Mouse (Mus musculus): ENCODE measurements around the gene Akap6. TPM values are rescaled to one million over a fixed set of nuclear protein-coding genes. Genes with fewer than 3 reads are reported as not detected.

Gene Akap6
- polyA plus RNA-seq, 1 experiment from 2014 or later: 9.7 TPM

DNA sequence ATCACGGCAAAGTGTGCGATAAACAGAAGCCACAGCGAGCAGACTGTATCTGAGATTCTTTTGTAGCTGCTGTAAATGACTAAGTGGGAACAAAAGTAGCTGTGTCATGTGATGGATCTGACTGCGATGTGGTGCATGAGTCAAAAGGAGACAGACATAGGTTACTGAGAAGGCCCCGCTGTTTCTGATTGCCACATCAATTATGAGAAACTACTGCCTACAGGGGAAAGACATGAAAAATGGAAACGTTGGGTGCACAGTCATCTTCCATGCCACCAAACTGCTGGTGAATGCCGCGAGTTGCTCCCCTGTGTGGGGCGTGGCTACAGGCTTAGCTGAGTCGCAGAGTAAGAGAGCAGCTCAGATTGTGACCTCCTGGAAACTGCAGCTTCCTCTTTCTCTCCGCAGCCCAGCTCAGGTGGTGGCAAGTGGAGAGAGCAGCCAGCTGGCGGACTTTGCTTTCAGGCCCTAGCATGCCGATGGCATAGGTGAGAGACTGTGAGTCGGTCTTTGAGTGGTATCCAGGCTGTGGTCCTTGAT, 83.8 kb downstream of the Akap6 start:
- H3K9ac ChIP-seq: 0 out of 2 replicates have a peak overlapping the region, but pooled peaks have one; percentile 4
- no peaks in the 10 kb centered on the region for H3K27me3 ChIP-seq (replicated peaks)
- ATAC-seq (ENCODE audit: insufficient number of reproducible peaks, low FRiP score): 0 out of 2 replicates have a peak, but pooled peaks have one; percentile 64
- no peaks in the 10 kb centered on the region for H3K9me3 ChIP-seq (replicated peaks)
- peaks cover 8% of the 10 kb centered on the region for H3K4me1 ChIP-seq (replicated peaks)
- WGBS: 8% methylated on average over 14 of the region's 14 CpGs
- peak overlapping the region; percentile 64 for H3K4me2 ChIP-seq
- peak overlapping the region; percentile 28 for H3K4me3 ChIP-seq
- H3K27ac ChIP-seq (ENCODE audit: poor library complexity, severe bottlenecking): peak overlapping the region; percentile 15; the same call in 1 of the 2 replicates
- no peaks in the 10 kb centered on the region for H3K36me3 ChIP-seq

DNA sequence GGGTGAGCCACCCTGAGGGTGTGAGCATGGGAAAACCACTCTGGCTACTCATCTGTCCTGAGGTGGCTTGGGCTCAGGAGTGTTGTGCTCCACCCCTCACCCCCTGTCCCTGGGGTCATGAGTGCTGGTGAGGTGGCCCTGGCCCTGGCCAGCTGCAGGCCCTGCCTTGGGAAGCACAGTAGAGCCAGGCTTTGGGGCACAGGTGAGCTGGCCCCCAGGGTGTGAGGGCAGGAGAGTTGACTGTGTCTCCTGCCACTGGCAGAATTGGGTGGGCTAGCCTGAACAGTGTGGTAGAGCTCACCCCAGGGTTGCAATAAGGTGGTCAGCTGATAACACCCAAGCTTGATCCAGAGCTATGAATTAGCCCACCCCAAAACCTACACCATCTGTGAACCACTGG, 86.0 kb downstream of the Akap6 start:
- no peak overlapping the region for H3K27ac ChIP-seq (ENCODE audit: poor library complexity, severe bottlenecking)
- peaks cover 11% of the 10 kb centered on the region for H3K4me1 ChIP-seq (replicated peaks)
- no peaks in the 10 kb centered on the region for H3K36me3 ChIP-seq
- ATAC-seq (ENCODE audit: insufficient number of reproducible peaks, low FRiP score): no peak
- H3K4me2 ChIP-seq: no peak overlapping the region
- H3K4me3 ChIP-seq: no peak overlapping the region
- no peaks in the 10 kb centered on the region for H3K9me3 ChIP-seq (replicated peaks)
- H3K9ac ChIP-seq: no peak overlapping the region
- H3K27me3 ChIP-seq (replicated peaks): no peaks in the 10 kb centered on the region

DNA sequence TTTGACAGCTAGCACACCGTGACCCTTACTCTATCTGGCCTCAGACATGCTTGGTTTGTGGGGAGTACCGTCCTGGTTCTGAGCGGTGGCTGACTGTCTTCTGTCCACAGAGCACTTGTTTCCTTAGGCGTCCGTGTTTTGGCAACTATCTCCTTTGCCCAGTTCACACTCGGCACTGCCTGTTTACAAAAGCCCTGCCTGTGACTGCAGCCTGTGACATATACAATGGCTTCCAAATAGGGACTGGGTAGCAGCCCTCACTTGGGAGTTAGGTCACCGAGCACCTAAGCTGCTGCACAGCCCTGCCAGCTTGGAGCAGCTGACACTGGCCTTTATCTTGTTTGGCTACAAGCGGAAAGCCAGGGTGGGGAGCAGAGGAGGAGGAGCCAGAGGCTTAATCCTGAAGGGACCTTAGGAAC, 91.2 kb downstream of the Akap6 start:
- no peaks in the 10 kb centered on the region for H3K36me3 ChIP-seq
- peak overlapping the region; percentile 14; the same call in 1 of the 2 replicates for H3K4me3 ChIP-seq
- peak; percentile 72; the same call in 1 of the 2 replicates for ATAC-seq (ENCODE audit: insufficient number of reproducible peaks, low FRiP score)
- H3K27me3 ChIP-seq (replicated peaks): no peaks in the 10 kb centered on the region
- WGBS: 4% methylated on average over 8 of the region's 8 CpGs
- H3K9me3 ChIP-seq (replicated peaks): no peaks in the 10 kb centered on the region
- H3K9ac ChIP-seq: no peak overlapping the region
- H3K4me2 ChIP-seq: peak overlapping the region; percentile 59
- peaks cover 24% of the 10 kb centered on the region for H3K4me1 ChIP-seq (replicated peaks)
- H3K27ac ChIP-seq (ENCODE audit: poor library complexity, severe bottlenecking): no peak overlapping the region

DNA sequence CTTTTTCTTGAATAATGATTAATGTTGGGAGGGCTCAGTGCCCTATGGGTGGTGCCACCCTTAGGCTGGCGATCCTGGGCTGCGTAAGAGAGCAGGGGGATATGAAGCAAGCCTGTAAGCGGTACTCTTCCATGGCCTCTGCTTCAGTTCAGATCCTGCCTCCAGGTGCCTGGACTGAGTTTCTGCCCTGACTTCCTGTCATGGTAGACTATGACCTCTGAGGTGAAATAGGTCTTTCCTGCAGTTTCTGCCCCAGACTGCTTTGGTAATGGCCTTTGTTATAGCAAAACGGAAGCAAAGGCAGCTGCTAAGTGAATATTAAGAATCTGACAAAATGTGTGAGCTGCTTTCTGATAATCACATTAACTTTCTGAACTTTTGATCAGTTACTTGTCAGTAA, 94.9 kb downstream of the Akap6 start:
- WGBS: 85% methylated on average over 4 of the region's 4 CpGs
- no peak overlapping the region for H3K4me3 ChIP-seq
- no peaks in the 10 kb centered on the region for H3K9me3 ChIP-seq (replicated peaks)
- ATAC-seq (ENCODE audit: insufficient number of reproducible peaks, low FRiP score): no peak
- no peak overlapping the region for H3K4me2 ChIP-seq
- no peak overlapping the region for H3K27ac ChIP-seq (ENCODE audit: poor library complexity, severe bottlenecking)
- H3K4me1 ChIP-seq (replicated peaks): peaks cover 32% of the 10 kb centered on the region
- no peaks in the 10 kb centered on the region for H3K27me3 ChIP-seq (replicated peaks)
- H3K36me3 ChIP-seq: no peaks in the 10 kb centered on the region
- H3K9ac ChIP-seq: no peak overlapping the region

DNA sequence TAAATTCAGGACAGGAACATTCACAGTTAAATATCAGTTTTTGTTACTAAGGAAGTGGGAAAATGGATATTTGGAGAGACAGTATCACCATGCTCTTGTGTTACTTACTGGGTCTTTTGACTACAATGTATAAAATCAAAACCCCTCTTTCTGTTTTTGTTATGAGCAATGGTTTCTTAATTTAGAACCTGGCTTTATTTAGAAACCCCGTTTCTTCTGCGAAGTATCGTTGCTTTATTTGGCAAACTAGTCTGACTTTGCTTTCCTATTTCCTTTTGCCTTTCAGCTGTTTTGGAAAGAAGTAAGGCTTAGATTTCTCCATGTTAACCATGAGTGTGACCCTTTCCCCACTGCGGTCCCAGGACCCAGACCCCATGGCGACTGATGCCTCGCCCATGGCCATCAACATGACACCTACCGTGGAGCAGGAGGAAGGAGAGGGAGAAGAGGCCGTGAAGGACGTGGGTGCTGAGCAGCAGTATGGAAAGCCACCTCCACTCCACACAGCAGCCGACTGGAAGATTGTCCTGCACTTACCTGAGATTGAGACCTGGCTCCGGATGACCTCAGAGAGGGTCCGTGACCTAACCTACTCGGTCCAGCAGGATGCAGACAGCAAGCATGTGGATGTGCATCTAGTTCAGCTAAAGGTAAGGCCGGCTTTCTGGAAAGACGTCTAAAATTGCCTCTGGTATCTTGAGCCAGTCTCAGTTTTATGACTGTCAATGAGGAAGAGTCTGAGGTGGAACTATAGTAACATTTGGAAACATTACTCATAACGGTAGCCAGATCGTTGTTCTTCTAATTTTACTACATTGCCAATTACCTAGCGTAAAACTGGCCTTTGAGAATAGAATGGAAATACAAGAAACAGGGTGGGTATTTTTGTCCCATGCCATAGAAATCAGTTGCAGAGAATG, 96.6 kb downstream of the Akap6 start:
- no peaks in the 10 kb centered on the region for H3K27me3 ChIP-seq (replicated peaks)
- H3K4me2 ChIP-seq: no peak overlapping the region
- H3K27ac ChIP-seq (ENCODE audit: poor library complexity, severe bottlenecking): no peak overlapping the region

DNA sequence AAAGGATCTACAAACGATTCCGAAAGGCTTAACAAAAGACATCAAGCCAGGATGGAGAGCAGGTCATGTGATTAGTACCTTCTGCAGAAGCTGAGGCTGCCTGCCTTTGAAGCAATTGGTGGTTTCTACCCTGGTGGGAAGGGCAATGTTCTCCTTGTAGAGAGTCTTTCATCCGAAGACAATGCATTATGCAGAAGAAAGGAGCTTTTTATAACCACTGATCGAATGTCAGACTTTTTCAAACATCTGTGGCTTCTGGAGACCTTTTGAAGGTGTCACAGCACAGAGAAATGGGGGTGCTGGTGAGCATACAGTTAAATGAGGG, 97.2 kb downstream of the Akap6 start:
- Histone ChIP-seq H3K27ac (ENCODE audit: poor library complexity, severe bottlenecking) (no peak overlapping the region), H3K4me1 (replicated peaks) (peaks cover 31% of the 10 kb centered on the region), H3K36me3 (no peaks in the 10 kb centered on the region), H3K27me3 (replicated peaks) (no peaks in the 10 kb centered on the region), H3K4me3 (no peak overlapping the region), H3K9ac (no peak overlapping the region), H3K9me3 (replicated peaks) (no peaks in the 10 kb centered on the region), H3K4me2 (no peak overlapping the region)
- ATAC-seq (ENCODE audit: insufficient number of reproducible peaks, low FRiP score): no peak
- 73% methylated on average over 4 of the region's 4 CpGs for WGBS

More for the DNA sequence above, 96.6 kb downstream of the Akap6 start:
- Histone ChIP-seq H3K9ac (0 out of 2 replicates have a peak overlapping the region, but pooled peaks have one; percentile 30), H3K9me3 (replicated peaks) (no peaks in the 10 kb centered on the region), H3K4me3 (no peak overlapping the region), H3K4me1 (replicated peaks) (peaks cover 37% of the 10 kb centered on the region), H3K36me3 (no peaks in the 10 kb centered on the region)
- 81% methylated on average over 18 of the region's 18 CpGs for WGBS
- ATAC-seq (ENCODE audit: insufficient number of reproducible peaks, low FRiP score): no peak

DNA sequence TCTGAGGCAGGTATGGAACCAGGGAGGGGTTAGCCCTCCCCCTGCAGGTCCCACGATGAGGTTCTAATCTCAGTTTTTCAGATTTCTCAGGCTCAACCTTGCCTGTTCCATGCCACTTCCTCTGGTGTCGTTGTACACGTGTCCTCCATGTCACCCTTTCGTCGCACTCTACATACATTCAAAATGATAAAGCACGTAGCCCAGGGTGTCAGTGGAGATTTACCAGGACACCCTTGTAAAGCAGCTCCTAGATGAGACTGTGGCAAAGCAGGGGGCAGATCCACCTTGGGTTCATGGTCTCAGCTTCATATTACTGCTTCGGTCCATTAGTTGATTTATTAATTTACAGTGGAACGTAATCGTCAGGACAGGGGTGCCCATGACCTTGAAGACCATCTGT, 100.5 kb downstream of the Akap6 start:
- Histone ChIP-seq H3K9ac (no peak overlapping the region), H3K4me3 (no peak overlapping the region), H3K4me1 (replicated peaks) (peaks cover 22% of the 10 kb centered on the region), H3K27ac (ENCODE audit: poor library complexity, severe bottlenecking) (peak overlapping the region; percentile 32), H3K9me3 (replicated peaks) (no peaks in the 10 kb centered on the region), H3K27me3 (replicated peaks) (no peaks in the 10 kb centered on the region), H3K36me3 (no peaks in the 10 kb centered on the region), H3K4me2 (peak overlapping the region; percentile 47)
- peak; percentile 61; the same call in 1 of the 2 replicates for ATAC-seq (ENCODE audit: insufficient number of reproducible peaks, low FRiP score)
- 42% methylated on average over 9 of the region's 9 CpGs for WGBS

DNA sequence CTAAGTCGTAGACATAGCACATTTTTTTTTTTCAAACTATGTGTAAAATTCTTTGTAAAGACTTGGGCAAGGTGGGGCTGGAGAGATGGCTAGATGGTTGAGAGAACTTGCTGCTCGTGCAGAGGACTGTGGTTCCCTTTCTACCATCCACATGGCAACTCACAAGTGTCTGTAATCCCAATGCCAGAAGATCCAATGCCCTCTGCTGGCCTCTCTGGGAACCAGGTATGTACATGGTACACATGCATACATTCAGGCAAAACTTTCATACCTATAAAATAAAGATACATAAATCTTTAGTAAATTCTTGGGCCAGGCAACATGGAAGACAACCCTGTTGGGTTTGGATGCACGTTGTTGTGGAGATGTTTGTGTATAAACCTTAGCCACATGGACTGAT, 107.1 kb downstream of the Akap6 start:
- no peak for ATAC-seq (ENCODE audit: insufficient number of reproducible peaks, low FRiP score)
- Histone ChIP-seq H3K27ac (ENCODE audit: poor library complexity, severe bottlenecking) (no peak overlapping the region), H3K27me3 (replicated peaks) (no peaks in the 10 kb centered on the region), H3K9ac (no peak overlapping the region), H3K36me3 (no peaks in the 10 kb centered on the region), H3K4me1 (replicated peaks) (no peaks in the 10 kb centered on the region), H3K9me3 (replicated peaks) (0 out of 2 replicates have a peak, but pooled peaks cover 3% of the 10 kb centered on the region), H3K4me3 (no peak overlapping the region), H3K4me2 (no peak overlapping the region)
- 74% methylated on average over 3 of the region's 3 CpGs for WGBS

DNA sequence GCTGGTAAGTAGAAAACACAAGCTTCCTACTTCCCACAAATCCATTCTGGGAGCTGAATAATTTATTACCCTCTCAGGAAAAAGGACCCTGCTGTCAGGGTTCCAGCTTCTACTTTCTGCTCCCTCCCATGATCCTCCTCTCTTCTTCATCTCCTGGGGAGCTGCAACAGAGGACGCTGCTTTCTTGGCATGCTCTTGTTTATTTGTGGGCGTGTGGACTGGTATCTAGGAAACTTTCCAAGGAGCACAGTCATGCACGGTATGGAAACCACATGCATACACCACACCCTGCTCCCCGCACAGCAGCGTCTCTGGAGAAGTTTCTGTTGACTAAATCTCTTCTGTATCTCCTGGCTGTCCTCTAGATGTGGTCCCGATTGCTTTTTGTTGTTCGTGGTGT, 119.4 kb downstream of the Akap6 start:
- Histone ChIP-seq H3K27ac (ENCODE audit: poor library complexity, severe bottlenecking) (no peak overlapping the region), H3K4me3 (no peak overlapping the region), H3K27me3 (replicated peaks) (no peaks in the 10 kb centered on the region), H3K36me3 (no peaks in the 10 kb centered on the region), H3K9ac (no peak overlapping the region), H3K9me3 (replicated peaks) (peaks cover 7% of the 10 kb centered on the region; the same call in 1 of the 2 replicates), H3K4me1 (replicated peaks) (no peaks in the 10 kb centered on the region), H3K4me2 (no peak overlapping the region)
- 63% methylated on average over 7 of the region's 7 CpGs for WGBS
- no peak for ATAC-seq (ENCODE audit: insufficient number of reproducible peaks, low FRiP score)

DNA sequence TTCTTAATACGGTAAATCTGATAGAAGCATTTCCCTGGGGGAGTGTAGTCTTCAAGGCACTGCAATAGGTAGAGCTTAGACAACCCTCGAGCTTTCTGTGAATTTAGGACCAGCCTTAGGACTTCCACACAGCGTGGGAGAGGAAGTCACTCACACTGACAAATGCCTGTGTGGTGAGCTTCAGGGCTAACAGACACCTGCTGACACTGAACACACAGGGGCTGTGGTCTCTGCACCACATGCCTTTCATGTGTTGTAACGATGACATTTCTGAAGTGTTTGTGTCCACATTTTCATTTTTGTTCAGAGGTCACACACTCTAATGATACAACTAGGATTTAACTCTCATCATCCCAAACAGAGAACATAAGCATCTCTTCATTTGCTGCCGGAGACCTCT, 125.6 kb downstream of the Akap6 start:
- H3K4me2 ChIP-seq: no peak overlapping the region
- H3K4me1 ChIP-seq (replicated peaks): no peaks in the 10 kb centered on the region
- no peak overlapping the region for H3K27ac ChIP-seq (ENCODE audit: poor library complexity, severe bottlenecking)
- no peak for ATAC-seq (ENCODE audit: insufficient number of reproducible peaks, low FRiP score)
- no peak overlapping the region for H3K9ac ChIP-seq
- H3K27me3 ChIP-seq (replicated peaks): no peaks in the 10 kb centered on the region
- no peak overlapping the region for H3K4me3 ChIP-seq
- H3K36me3 ChIP-seq: no peaks in the 10 kb centered on the region
- H3K9me3 ChIP-seq (replicated peaks): peaks cover 7% of the 10 kb centered on the region; the same call in 1 of the 2 replicates
- 79% methylated on average over 5 of the region's 5 CpGs for WGBS

DNA sequence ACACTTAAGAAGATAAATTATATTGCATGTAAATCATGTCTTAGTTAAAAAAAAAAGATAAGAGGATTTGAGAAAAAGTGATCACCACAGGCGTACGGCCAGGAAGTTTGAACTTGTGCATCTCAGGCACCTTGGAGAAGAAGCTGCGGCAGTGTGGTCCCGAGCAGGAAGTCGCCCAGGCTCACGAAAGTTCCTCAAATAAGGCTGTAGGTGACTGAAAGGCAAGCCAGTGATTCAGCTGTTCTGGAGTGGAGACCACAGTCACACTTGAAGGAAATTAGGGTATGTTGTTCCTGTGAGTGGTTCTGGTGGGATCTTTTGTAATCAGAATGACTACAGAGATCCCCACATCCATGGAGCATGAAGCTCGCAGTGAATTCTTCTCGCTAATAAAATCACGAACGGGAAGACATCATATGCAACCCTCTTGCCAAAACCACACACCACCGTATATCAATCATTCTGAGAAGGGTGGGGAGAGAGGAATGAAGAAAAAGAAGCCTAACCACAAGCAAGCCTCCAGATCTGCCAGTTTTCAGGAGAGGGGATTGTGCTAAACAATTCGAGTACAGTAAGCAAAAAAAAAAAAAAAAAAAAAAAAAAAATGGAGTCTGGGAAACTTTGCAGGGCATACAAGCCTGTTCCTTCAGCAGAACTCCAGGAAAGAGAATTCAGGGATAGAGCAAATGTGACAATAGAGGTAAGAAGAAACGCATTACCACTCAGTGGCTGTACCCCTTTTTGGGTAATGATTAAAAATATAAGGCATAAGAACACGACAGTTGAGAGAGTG, 130.0 kb downstream of the Akap6 start:
- H3K4me1 ChIP-seq (replicated peaks): peaks cover 17% of the 10 kb centered on the region
- WGBS: 74% methylated on average over 14 of the region's 14 CpGs
- ATAC-seq (ENCODE audit: insufficient number of reproducible peaks, low FRiP score): no peak
- H3K27me3 ChIP-seq (replicated peaks): no peaks in the 10 kb centered on the region
- no peak overlapping the region for H3K27ac ChIP-seq (ENCODE audit: poor library complexity, severe bottlenecking)
- no peaks in the 10 kb centered on the region for H3K36me3 ChIP-seq
- no peak overlapping the region for H3K4me3 ChIP-seq
- no peaks in the 10 kb centered on the region for H3K9me3 ChIP-seq (replicated peaks)
- no peak overlapping the region for H3K9ac ChIP-seq
- no peak overlapping the region for H3K4me2 ChIP-seq

Data from heart, embryonic 12.5 days (tissue).